ENCODE assay signal across 8 mouse cellular contexts in the genomic region with DNA sequence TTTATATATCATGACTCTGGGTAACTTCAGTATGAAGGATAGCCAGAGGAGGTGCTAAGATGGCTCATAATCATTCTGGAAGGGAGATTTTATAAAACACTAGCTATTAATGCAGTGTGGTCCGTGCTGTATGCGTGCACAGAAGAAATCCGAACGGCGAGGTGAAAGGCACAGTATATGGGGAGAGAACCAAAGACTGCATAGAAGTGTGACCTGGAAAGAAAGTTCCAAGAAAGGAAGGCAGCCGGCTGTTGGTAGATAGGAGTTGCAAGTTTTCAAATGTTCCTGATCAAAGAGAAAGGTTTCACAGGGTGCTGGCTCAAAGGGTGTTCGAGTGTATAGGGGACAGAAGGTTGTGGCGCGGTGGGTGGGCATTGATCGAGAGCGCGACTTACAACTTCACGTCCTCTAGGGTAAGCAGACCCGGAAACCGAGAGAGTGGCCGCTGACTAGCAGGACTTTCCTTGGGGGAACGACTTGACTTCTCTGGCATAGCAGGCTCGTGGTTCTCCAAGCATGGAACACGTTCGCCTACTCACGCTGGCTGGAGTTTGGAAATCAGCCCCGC. TPM values are rescaled to one million over a fixed set of nuclear protein-coding genes. Genes with fewer than 3 reads are reported as not detected.
DNase-seq lines count a peak whose midpoint lies in the region; ATAC-seq and TF ChIP-seq lines count a peak whose summit lies in the region.

No protein-coding gene starts in this region.

- no peak overlapping the region for H3K27ac ChIP-seq in heart, adult 2 months
- no peak overlapping the region for H3K27ac ChIP-seq in forebrain, embryonic 14.5 days (ENCODE audit: low read depth, low read length)
- H3K27ac ChIP-seq in liver, embryonic 14.5 days, result no peak overlapping the region

- peak overlapping the region; percentile 47 for H3K4me2 ChIP-seq in forebrain, embryonic 14.5 days (ENCODE audit: low read length)
- peak overlapping the region; percentile 67 for H3K4me2 ChIP-seq in liver, embryonic 14.5 days (ENCODE audit: low read depth)

- peak; percentile 2 for ATAC-seq in CD4-positive, CD25-positive, alpha-beta regulatory T cell, adult 4 months
- peak; percentile 25; the same call in 1 of the 2 replicates for ATAC-seq in forebrain, embryonic 14.5 days
- ATAC-seq in liver, embryonic 14.5 days (ENCODE audit: insufficient read depth), result peak; percentile 60

- intact Hi-C loops in heart, adult 2 months (cut with DNase I), result no loop called here
- intact Hi-C loops in heart, postnatal 36 days (cut with DNase I), result loop anchor here (10.0 kb wide), 1 partner anchor 241 kb away; no protein-coding TSS in a partner anchor

- no peak for TF ChIP-seq POLR2A in heart, adult 2 months (IDR thresholded peaks at IDR 0.05; ENCODE audit: insufficient read depth, low read depth, low read length)

- no peaks in the 10 kb centered on the region for H3K4me1 ChIP-seq in heart, adult 2 months (ENCODE audit: control insufficient read depth, insufficient read depth, low read length)
- 0 out of 2 replicates have a peak, but pooled peaks cover 5% of the 10 kb centered on the region for H3K4me1 ChIP-seq in forebrain, embryonic 14.5 days (ENCODE audit: control insufficient read depth, insufficient read depth, low read length)
- H3K4me1 ChIP-seq in liver, embryonic 14.5 days (replicated peaks; ENCODE audit: control insufficient read depth in 2 of 2, insufficient read depth in 2 of 2, low read length in 1 of 2), result no peaks in the 10 kb centered on the region

- no peak for TF ChIP-seq EP300 in heart, adult 2 months (IDR thresholded peaks at IDR 0.05; ENCODE audit: insufficient read depth, low read depth, low read length)
- no peak for TF ChIP-seq EP300 in liver, embryonic 14.5 days (IDR thresholded peaks at IDR 0.05; ENCODE audit: low read depth)

- no peaks in the 10 kb centered on the region for H3K79me2 ChIP-seq in heart, adult 2 months (replicated peaks; ENCODE audit: control insufficient read depth, insufficient read depth, low read length)

- peak overlapping the region; percentile 52 for H3K4me3 ChIP-seq in heart, adult 2 months
- H3K4me3 ChIP-seq in forebrain, embryonic 14.5 days (ENCODE audit: low read depth, low read length), result peak overlapping the region; percentile 48
- peak overlapping the region; percentile 68 to 95 for H3K4me3 ChIP-seq in liver, embryonic 14.5 days (ENCODE audit: insufficient read depth in 1 of 2, low read depth in 2 of 2, low read length in 2 of 2)

- H3K36me3 ChIP-seq in heart, adult 2 months (ENCODE audit: control insufficient read depth, insufficient read depth, low read length), result no peaks in the 10 kb centered on the region; the same call in 1 of the 2 replicates
- H3K36me3 ChIP-seq in forebrain, embryonic 14.5 days (ENCODE audit: control insufficient read depth, insufficient read depth, low read length), result no peaks in the 10 kb centered on the region
- H3K36me3 ChIP-seq in liver, embryonic 14.5 days (replicated peaks; ENCODE audit: control insufficient read depth, insufficient read depth, low read depth), result no peaks in the 10 kb centered on the region

- peak overlapping the region; percentile 48 for H3K9ac ChIP-seq in heart, adult 2 months (ENCODE audit: low read depth, low read length)
- H3K9ac ChIP-seq in forebrain, embryonic 14.5 days (ENCODE audit: low read length), result peak overlapping the region; percentile 25; the same call in 1 of the 2 replicates
- peak overlapping the region; percentile 67 for H3K9ac ChIP-seq in liver, embryonic 14.5 days (replicated peaks)

- TF ChIP-seq CTCF in heart, adult 2 months (IDR thresholded peaks at IDR 0.05), result no peak
- no peak for TF ChIP-seq CTCF in liver, embryonic 14.5 days (IDR thresholded peaks at IDR 0.05; ENCODE audit: low read depth)

- no peaks in the 10 kb centered on the region for H3K27me3 ChIP-seq in heart, adult 2 months (ENCODE audit: control insufficient read depth, insufficient read depth, low read length)
- H3K27me3 ChIP-seq in forebrain, embryonic 14.5 days (replicated peaks; ENCODE audit: control insufficient read depth, insufficient read depth, low read length), result no peaks in the 10 kb centered on the region
- no peaks in the 10 kb centered on the region for H3K27me3 ChIP-seq in liver, embryonic 14.5 days (ENCODE audit: control insufficient read depth, insufficient read depth, low read length)

- no peaks in the 10 kb centered on the region for H3K9me3 ChIP-seq in forebrain, embryonic 14.5 days (replicated peaks; ENCODE audit: control insufficient read depth, low read length)
- H3K9me3 ChIP-seq in liver, embryonic 14.5 days (ENCODE audit: control insufficient read depth, low read length), result no peaks in the 10 kb centered on the region

- WGBS in heart, adult 2 months, result 20% methylated on average over 22 of the region's 22 CpGs
- 32% methylated on average over 22 of the region's 22 CpGs for WGBS in forebrain, embryonic 14.5 days
- WGBS in liver, embryonic 14.5 days (ENCODE audit: insufficient replicate concordance), result 14% methylated on average over 22 of the region's 22 CpGs

- no peak for DNase-seq in heart, adult 2 months
- DNase-seq in heart, postnatal 36 days, result no peak
- DNase-seq in forebrain, embryonic 14.5 days (ENCODE audit: low spot score), result no peak
- no peak for DNase-seq in liver, embryonic 14.5 days (ENCODE audit: low read depth in 3 of 3, low spot score in 3 of 3)
- no peak for DNase-seq in adrenal gland, postnatal 25 days
- DNase-seq in ovary, postnatal 10 days (ENCODE audit: low spot score), result no peak
- DNase-seq in gastrocnemius, postnatal 4 days (ENCODE audit: low spot score in 2 of 2), result no peak

RNA-seq across cellular contexts. Expression of gene Igbp1, which starts 0.5 kb away (rescaled TPM):
- 10 to 100 TPM; 34.9 to 41.9 TPM for total RNA-seq in heart, adult 2 months (2021)
- polyA plus RNA-seq in heart, adult 2 months (2012; rRNA removed), result 18.7 and 33.8 TPM in 2 replicates
- 10 to 100 TPM; 43.0 to 43.2 TPM for total RNA-seq in heart, postnatal 36 days (2021)
- polyA plus RNA-seq in CD4-positive, CD25-positive, alpha-beta regulatory T cell, adult 4 months (2017; shearing (Covaris generic)), result 10 to 100 TPM; 71.5 to 83.7 TPM
- 34.3 and 34.8 TPM in 2 replicates for polyA plus RNA-seq in forebrain, embryonic 14.5 days (2014; fragmentation: Nextera tagmentation; extraction: Ambion mirVana)
- 16.2 and 26.3 TPM in 2 replicates for polyA plus RNA-seq in liver, embryonic 14.5 days (2012; rRNA removed)
- polyA plus RNA-seq in liver, embryonic 14.5 days (2014; fragmentation: Nextera tagmentation; extraction: Ambion mirVana), result 18.8 and 20.3 TPM in 2 replicates
- total RNA-seq in adrenal gland, postnatal 25 days (2021), result 60.6 and 65.5 TPM in 2 replicates
- 10 to 100 TPM; 46.7 to 55.1 TPM for total RNA-seq in gastrocnemius, postnatal 4 days (2021)

RNA-seq across cellular contexts. Expression of gene Dgat2l6, which starts 31.1 kb away (rescaled TPM):
- total RNA-seq in heart, adult 2 months (2021), result not detected
- not detected in 2 replicates for polyA plus RNA-seq in heart, adult 2 months (2012; rRNA removed)
- not detected for total RNA-seq in heart, postnatal 36 days (2021)
- polyA plus RNA-seq in CD4-positive, CD25-positive, alpha-beta regulatory T cell, adult 4 months (2017; shearing (Covaris generic)), result not detected
- polyA plus RNA-seq in forebrain, embryonic 14.5 days (2014; fragmentation: Nextera tagmentation; extraction: Ambion mirVana), result not detected in 2 replicates
- not detected in 2 replicates for polyA plus RNA-seq in liver, embryonic 14.5 days (2012; rRNA removed)
- polyA plus RNA-seq in liver, embryonic 14.5 days (2014; fragmentation: Nextera tagmentation; extraction: Ambion mirVana), result not detected in 2 replicates
- not detected in 2 replicates for total RNA-seq in adrenal gland, postnatal 25 days (2021)
- under 1 TPM in 1 of 2 experiments, not detected in 1; 0.07 TPM for total RNA-seq in gastrocnemius, postnatal 4 days (2021)

RNA-seq across cellular contexts. Expression of gene Awat2, which starts 51.1 kb away (rescaled TPM):
- total RNA-seq in heart, adult 2 months (2021), result not detected
- polyA plus RNA-seq in heart, adult 2 months (2012; rRNA removed), result 0.12 TPM in 1 of 2 replicates, not detected in the other
- under 1 TPM in 1 of 2 experiments, not detected in 1; 0.25 TPM for total RNA-seq in heart, postnatal 36 days (2021)
- 1 to 10 TPM; 1.0 to 1.5 TPM for polyA plus RNA-seq in CD4-positive, CD25-positive, alpha-beta regulatory T cell, adult 4 months (2017; shearing (Covaris generic))
- 0.26 and 0.32 TPM in 2 replicates for polyA plus RNA-seq in forebrain, embryonic 14.5 days (2014; fragmentation: Nextera tagmentation; extraction: Ambion mirVana)
- polyA plus RNA-seq in liver, embryonic 14.5 days (2012; rRNA removed), result 0.18 and 0.26 TPM in 2 replicates
- 0.15 TPM in 2 replicates for polyA plus RNA-seq in liver, embryonic 14.5 days (2014; fragmentation: Nextera tagmentation; extraction: Ambion mirVana)
- 0.88 and 0.95 TPM in 2 replicates for total RNA-seq in adrenal gland, postnatal 25 days (2021)
- under 1 TPM; 0.16 to 0.29 TPM for total RNA-seq in gastrocnemius, postnatal 4 days (2021)

Comparison
In these comparisons a context has a peak if more than half of its experiments do, and no peak if none do; other contexts are left out.
1. ATAC-seq: peak in every context shown above with its lines; median percentile 60 in liver, embryonic 14.5 days; 25 in forebrain, embryonic 14.5 days; 2 in CD4-positive, CD25-positive, alpha-beta regulatory T cell, adult 4 months.